7 mouse cellular contexts compared by ENCODE assay signal in genomic region chr19:37544476-37544875, GRCm38 (mm10).
"Had no signal": no experiment of that assay in that cellular context is flagged by ENCODE, and none has a peak within 500 bp of the region (broad histone marks: within the 10 kb centered on the region; RNA-seq: fewer than 3 reads in every experiment).

No protein-coding gene starts in this region.

- H3K4me3 ChIP-seq: layer of hippocampus, adult 2 months; limb, embryonic 13.5 days; midbrain, embryonic 13.5 days had no signal

- H3K9ac ChIP-seq: limb, embryonic 13.5 days; midbrain, embryonic 13.5 days had no signal

- DNase-seq: left cerebral cortex, postnatal 4 days; right cerebral cortex, postnatal 14 days had no signal

- H3K4me2 ChIP-seq: limb, embryonic 13.5 days; midbrain, embryonic 13.5 days had no signal

- H3K27ac ChIP-seq: kidney, postnatal 0 days; layer of hippocampus, adult 2 months; limb, embryonic 13.5 days; midbrain, embryonic 13.5 days had no signal

- H3K4me1 ChIP-seq: midbrain, embryonic 13.5 days had no signal

- ATAC-seq: inflammation-experienced regulatory T-cells, adult 6 months; midbrain, embryonic 13.5 days had no signal

- H3K9me3 ChIP-seq: limb, embryonic 13.5 days; midbrain, embryonic 13.5 days had no signal

- H3K36me3 ChIP-seq: limb, embryonic 13.5 days; midbrain, embryonic 13.5 days had no signal
